8 mouse cellular contexts compared by ENCODE assay signal in the genomic region with DNA sequence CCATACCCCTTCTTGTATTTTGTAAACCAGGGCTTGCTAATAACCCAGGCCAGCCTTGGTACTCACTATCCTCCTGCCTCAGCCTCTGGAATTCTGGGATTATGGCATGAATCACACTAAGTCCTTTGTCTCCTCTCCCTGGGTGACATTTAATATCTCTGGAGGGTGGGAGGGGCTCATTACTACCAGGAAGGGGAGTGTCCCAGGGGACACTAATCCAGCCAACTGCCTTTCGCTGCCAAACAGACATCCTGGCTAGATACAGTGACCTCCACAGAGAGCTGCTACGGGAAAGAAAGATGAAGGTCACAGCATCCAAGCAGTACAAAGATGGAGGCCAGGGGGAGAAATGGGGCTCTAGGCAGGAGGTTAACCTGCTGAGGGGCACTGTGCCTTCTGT. TPM values are rescaled to one million over a fixed set of nuclear protein-coding genes. Genes with fewer than 3 reads are reported as not detected.
A peak's percentile ranks its signal among the peaks of the same experiment; 100 is the strongest.
DNase-seq lines count a peak whose midpoint lies in the region; ATAC-seq and TF ChIP-seq lines count a peak whose summit lies in the region.

No protein-coding gene starts in this region.

- H3K4me3 ChIP-seq in intestine, embryonic 14.5 days (ENCODE audit: low read depth, low read length) = no peak overlapping the region
- H3K4me3 ChIP-seq in intestine, postnatal 0 days (ENCODE audit: low read depth, low read length) = no peak overlapping the region
- peak overlapping the region; percentile 8; the same call in 1 of the 2 replicates for H3K4me3 ChIP-seq in embryonic facial prominence, embryonic 10.5 days
- H3K4me3 ChIP-seq in intestine, embryonic 16.5 days (ENCODE audit: low read length) = no peak overlapping the region
- H3K4me3 ChIP-seq in midbrain, embryonic 10.5 days = no peak overlapping the region

- no peak overlapping the region for H3K4me2 ChIP-seq in intestine, embryonic 14.5 days (ENCODE audit: low read length)
- H3K4me2 ChIP-seq in intestine, postnatal 0 days (replicated peaks; ENCODE audit: low read depth) = no peak overlapping the region
- no peak overlapping the region for H3K4me2 ChIP-seq in intestine, embryonic 16.5 days (ENCODE audit: low read depth, low read length)

- 44% methylated on average over 2 of the region's 2 CpGs for WGBS in intestine, embryonic 14.5 days
- WGBS in intestine, postnatal 0 days = 31% methylated on average over 2 of the region's 2 CpGs
- 35% methylated on average over 2 of the region's 2 CpGs for WGBS in embryonic facial prominence, embryonic 10.5 days
- 45% methylated on average over 2 of the region's 2 CpGs for WGBS in intestine, embryonic 16.5 days
- WGBS in midbrain, embryonic 10.5 days = 69% methylated on average over 2 of the region's 2 CpGs

- ATAC-seq in intestine, embryonic 14.5 days (replicated peaks; ENCODE audit: low FRiP score, low TSS enrichment, low read depth) = 0 out of 2 replicates have a peak, but pooled peaks have one; percentile 6
- ATAC-seq in intestine, postnatal 0 days = no peak
- ATAC-seq in intestine, embryonic 16.5 days = peak; percentile 16; the same call in 1 of the 2 replicates

- H3K36me3 ChIP-seq in intestine, embryonic 14.5 days (ENCODE audit: control insufficient read depth, insufficient read depth, low read length) = peaks cover 50% of the 10 kb centered on the region
- peaks cover 37% of the 10 kb centered on the region for H3K36me3 ChIP-seq in intestine, postnatal 0 days (ENCODE audit: control insufficient read depth, insufficient read depth)
- H3K36me3 ChIP-seq in embryonic facial prominence, embryonic 10.5 days (replicated peaks) = peaks cover 55% of the 10 kb centered on the region
- peaks cover 21% of the 10 kb centered on the region for H3K36me3 ChIP-seq in intestine, embryonic 16.5 days (ENCODE audit: control insufficient read depth, insufficient read depth, low read length)
- H3K36me3 ChIP-seq in midbrain, embryonic 10.5 days = peaks cover 55% of the 10 kb centered on the region

- 0 out of 2 replicates have a peak, but pooled peaks cover 3% of the 10 kb centered on the region for H3K4me1 ChIP-seq in intestine, embryonic 14.5 days (replicated peaks; ENCODE audit: control insufficient read depth, insufficient read depth, low read length)
- H3K4me1 ChIP-seq in intestine, postnatal 0 days (replicated peaks; ENCODE audit: control insufficient read depth, insufficient read depth, low read length) = no peaks in the 10 kb centered on the region
- H3K4me1 ChIP-seq in embryonic facial prominence, embryonic 10.5 days = peaks cover 42% of the 10 kb centered on the region
- H3K4me1 ChIP-seq in intestine, embryonic 16.5 days (ENCODE audit: control insufficient read depth, insufficient read depth, low read length) = peaks cover 10% of the 10 kb centered on the region
- H3K4me1 ChIP-seq in midbrain, embryonic 10.5 days = peaks cover 26% of the 10 kb centered on the region

- DNase-seq in intestine, embryonic 14.5 days (ENCODE audit: low spot score) = no peak
- no peak for DNase-seq in embryonic facial prominence, embryonic 10.5 days (ENCODE audit: low spot score)
- peak; percentile 45 for DNase-seq in lung, postnatal 14 days
- no peak for DNase-seq in urinary bladder, postnatal 36 days (ENCODE audit: low spot score in 2 of 2)
- no peak for DNase-seq in midbrain, embryonic 10.5 days (ENCODE audit: low spot score)
- DNase-seq in cerebellum, adult 11 months = no peak

- H3K9me3 ChIP-seq in intestine, embryonic 14.5 days (ENCODE audit: control insufficient read depth, low read length) = no peaks in the 10 kb centered on the region
- no peaks in the 10 kb centered on the region for H3K9me3 ChIP-seq in intestine, postnatal 0 days (ENCODE audit: control insufficient read depth)
- H3K9me3 ChIP-seq in embryonic facial prominence, embryonic 10.5 days = no peaks in the 10 kb centered on the region
- H3K9me3 ChIP-seq in intestine, embryonic 16.5 days (ENCODE audit: control insufficient read depth, low read length) = no peaks in the 10 kb centered on the region
- H3K9me3 ChIP-seq in midbrain, embryonic 10.5 days (replicated peaks) = no peaks in the 10 kb centered on the region

- no peaks in the 10 kb centered on the region for H3K27me3 ChIP-seq in intestine, embryonic 14.5 days (replicated peaks; ENCODE audit: control insufficient read depth, insufficient read depth, low read length)
- H3K27me3 ChIP-seq in intestine, postnatal 0 days (replicated peaks; ENCODE audit: control insufficient read depth, insufficient read depth, low read length) = no peaks in the 10 kb centered on the region
- H3K27me3 ChIP-seq in embryonic facial prominence, embryonic 10.5 days (replicated peaks; ENCODE audit: low read depth, poor library complexity, severe bottlenecking) = no peaks in the 10 kb centered on the region
- H3K27me3 ChIP-seq in intestine, embryonic 16.5 days (replicated peaks; ENCODE audit: control insufficient read depth, insufficient read depth, low read length) = no peaks in the 10 kb centered on the region
- no peaks in the 10 kb centered on the region for H3K27me3 ChIP-seq in midbrain, embryonic 10.5 days (ENCODE audit: low read depth, poor library complexity, severe bottlenecking)

- H3K27ac ChIP-seq in intestine, embryonic 14.5 days (ENCODE audit: low read depth) = no peak overlapping the region
- no peak overlapping the region for H3K27ac ChIP-seq in intestine, postnatal 0 days (ENCODE audit: low read depth, low read length)
- peak overlapping the region; percentile 40; the same call in 1 of the 2 replicates for H3K27ac ChIP-seq in embryonic facial prominence, embryonic 10.5 days (replicated peaks)
- peak overlapping the region; percentile 14; the same call in 1 of the 2 replicates for H3K27ac ChIP-seq in intestine, embryonic 16.5 days (ENCODE audit: low read length)
- no peak overlapping the region for H3K27ac ChIP-seq in midbrain, embryonic 10.5 days (replicated peaks)

- no peak for TF ChIP-seq CTCF in intestine, postnatal 0 days (IDR thresholded peaks at IDR 0.05; ENCODE audit: low read depth)

- no peak overlapping the region for H3K9ac ChIP-seq in intestine, embryonic 14.5 days (ENCODE audit: low read length)
- H3K9ac ChIP-seq in intestine, postnatal 0 days (ENCODE audit: low read depth, low read length) = no peak overlapping the region
- H3K9ac ChIP-seq in intestine, embryonic 16.5 days (ENCODE audit: low read depth, low read length) = no peak overlapping the region

RNA-seq across cellular contexts. Expression of gene Ephb4, which starts 25.7 kb away (rescaled TPM):
- 48.2 and 51.3 TPM in 2 replicates for polyA plus RNA-seq in intestine, embryonic 14.5 days (2014; fragmentation: Nextera tagmentation; extraction: Ambion mirVana)
- 12.6 and 12.9 TPM in 2 replicates for polyA plus RNA-seq in intestine, postnatal 0 days (2015; fragmentation: Nextera tagmentation; extraction: Ambion mirVana)
- polyA plus RNA-seq in embryonic facial prominence, embryonic 10.5 days (2016; fragmentation: Nextera tagmentation; extraction: Ambion mirVana) = 53.6 and 56.8 TPM in 2 replicates
- 29.9 and 31.2 TPM in 2 replicates for polyA plus RNA-seq in intestine, embryonic 16.5 days (2015; fragmentation: Nextera tagmentation; extraction: Ambion mirVana)
- polyA plus RNA-seq in midbrain, embryonic 10.5 days (2016; fragmentation: Nextera tagmentation; extraction: Ambion mirVana) = 28.9 and 30.0 TPM in 2 replicates

RNA-seq across cellular contexts. Expression of gene Slc12a9, which starts 42.2 kb away (rescaled TPM):
- polyA plus RNA-seq in intestine, embryonic 14.5 days (2014; fragmentation: Nextera tagmentation; extraction: Ambion mirVana) = 7.9 and 9.5 TPM in 2 replicates
- polyA plus RNA-seq in intestine, postnatal 0 days (2015; fragmentation: Nextera tagmentation; extraction: Ambion mirVana) = 11.8 and 13.4 TPM in 2 replicates
- polyA plus RNA-seq in embryonic facial prominence, embryonic 10.5 days (2016; fragmentation: Nextera tagmentation; extraction: Ambion mirVana) = 12.6 and 13.4 TPM in 2 replicates
- 14.7 and 15.7 TPM in 2 replicates for polyA plus RNA-seq in intestine, embryonic 16.5 days (2015; fragmentation: Nextera tagmentation; extraction: Ambion mirVana)
- polyA plus RNA-seq in midbrain, embryonic 10.5 days (2016; fragmentation: Nextera tagmentation; extraction: Ambion mirVana) = 12.0 and 14.3 TPM in 2 replicates

Comparison
In these comparisons a context has a peak if more than half of its experiments do, and no peak if none do; other contexts are left out.
1. H3K27ac ChIP-seq: peak in embryonic facial prominence, embryonic 10.5 days (single experiment) and intestine, embryonic 16.5 days (single experiment); none in intestine, embryonic 14.5 days (single experiment), intestine, postnatal 0 days (single experiment) and midbrain, embryonic 10.5 days (single experiment).